Mouse (Mus musculus) yolk sac, embryonic 10.5 days (tissue): ENCODE results near the gene Ets2.
"Not testable (repeated sequence)": the region's sequence is repeated elsewhere in the genome, so short reads cannot be mapped to it uniquely, and the experiment has no call there.

Experiments used
- DNase-seq: peaks from one replicate; pipeline ENCODE4 v3.0.0-alpha.2; 2017; ENCODE audit warnings: low spot score

Gene Ets2

DNA sequence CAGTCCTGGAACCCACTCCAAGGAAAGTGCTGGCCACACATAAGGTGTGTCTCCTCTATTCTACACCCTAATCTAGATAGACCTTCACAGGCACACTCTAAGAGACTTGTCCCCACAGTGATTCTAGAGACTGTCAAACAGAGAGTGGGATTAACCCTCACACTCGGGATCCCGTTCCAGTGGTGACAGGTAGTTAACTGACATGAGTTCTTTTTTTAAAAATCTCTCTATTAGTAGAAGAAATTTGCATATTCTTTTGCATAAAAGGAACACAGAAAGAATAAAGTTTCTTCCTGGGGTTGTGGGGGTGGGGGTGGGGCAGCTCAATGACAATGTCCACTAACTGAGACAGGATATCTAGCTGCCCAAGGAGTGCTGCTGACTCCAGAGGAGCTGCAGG, 32.9 kb downstream of the Ets2 start:
- no peak for DNase-seq

DNA sequence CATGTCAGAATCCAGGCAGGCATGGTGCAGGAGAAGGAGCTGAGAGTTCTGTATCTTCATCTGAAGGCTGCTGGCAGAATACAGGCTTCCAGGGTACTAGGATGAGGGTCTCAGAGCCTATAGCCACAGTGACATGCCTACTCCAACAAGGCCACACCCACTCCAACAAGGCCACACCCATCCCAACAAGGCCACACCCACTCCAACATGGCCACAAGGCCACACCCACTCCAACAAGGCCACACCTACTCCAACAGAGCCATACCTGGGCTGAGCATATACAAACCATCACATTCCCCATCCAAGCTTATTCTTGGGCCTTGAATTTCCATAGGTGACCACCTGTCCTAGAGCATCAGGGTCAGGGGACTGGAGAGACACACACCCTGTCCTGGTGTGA, 34.2 kb downstream of the Ets2 start:
- DNase-seq: no peak

DNA sequence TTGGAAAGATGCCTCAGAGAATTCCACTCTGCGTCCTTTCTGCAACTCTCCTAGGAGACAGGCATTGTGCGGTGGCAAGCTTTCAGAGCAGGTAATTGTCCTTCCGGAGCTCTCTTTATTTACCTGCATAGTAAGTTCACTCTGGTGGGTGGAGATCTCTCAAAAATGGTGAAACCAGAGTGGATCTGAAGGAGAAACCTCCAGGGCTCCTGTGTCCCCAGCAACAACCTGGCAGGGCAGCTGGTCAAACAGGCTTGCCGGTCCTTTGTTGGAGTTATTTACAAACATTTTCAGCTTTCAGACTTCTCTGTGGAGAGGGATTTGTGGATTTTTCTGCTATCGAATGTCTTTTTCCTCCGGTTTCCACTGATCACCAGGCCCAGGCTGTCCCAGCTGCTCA, 34.6 kb downstream of the Ets2 start:
- no peak for DNase-seq

DNA sequence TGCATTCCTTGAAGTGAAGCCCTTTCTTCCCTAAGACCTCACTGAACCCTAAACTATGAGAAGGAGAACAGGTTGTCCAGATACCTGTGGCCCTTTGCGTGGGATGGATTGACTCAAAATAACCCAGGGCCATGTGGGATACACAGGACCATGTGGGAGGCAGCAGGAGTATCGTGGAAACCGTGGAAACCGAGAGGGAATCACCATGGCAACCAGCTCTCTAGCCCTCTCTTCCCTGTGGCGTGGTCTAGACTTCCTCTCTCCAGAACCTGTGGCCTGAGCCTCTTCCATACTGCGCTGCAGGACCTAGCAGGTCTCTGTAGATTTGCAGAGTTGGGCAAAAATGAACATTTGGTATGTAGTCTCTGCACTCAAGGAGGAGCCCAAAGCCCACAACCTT, 37.6 kb downstream of the Ets2 start:
- DNase-seq: no peak

DNA sequence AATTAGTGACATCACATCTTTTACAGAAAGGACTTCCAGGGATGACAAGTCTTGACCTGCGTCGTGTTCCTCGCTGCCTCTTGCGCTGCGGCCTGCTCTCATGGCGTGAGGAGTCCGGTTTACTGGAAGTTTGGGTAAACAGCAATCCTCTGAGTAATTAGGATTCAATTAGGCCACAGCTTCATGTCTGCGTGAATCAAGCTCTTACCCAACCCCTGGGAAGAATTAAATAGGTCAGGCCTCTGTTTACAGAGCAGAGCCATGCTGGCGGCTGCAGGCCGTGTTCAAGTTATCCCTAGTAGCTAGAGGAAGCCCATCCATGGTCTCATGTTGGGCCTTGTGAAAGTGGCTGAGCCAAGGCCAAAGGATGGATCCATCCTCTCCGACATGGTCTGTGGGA, 39.5 kb downstream of the Ets2 start:
- no peak for DNase-seq

DNA sequence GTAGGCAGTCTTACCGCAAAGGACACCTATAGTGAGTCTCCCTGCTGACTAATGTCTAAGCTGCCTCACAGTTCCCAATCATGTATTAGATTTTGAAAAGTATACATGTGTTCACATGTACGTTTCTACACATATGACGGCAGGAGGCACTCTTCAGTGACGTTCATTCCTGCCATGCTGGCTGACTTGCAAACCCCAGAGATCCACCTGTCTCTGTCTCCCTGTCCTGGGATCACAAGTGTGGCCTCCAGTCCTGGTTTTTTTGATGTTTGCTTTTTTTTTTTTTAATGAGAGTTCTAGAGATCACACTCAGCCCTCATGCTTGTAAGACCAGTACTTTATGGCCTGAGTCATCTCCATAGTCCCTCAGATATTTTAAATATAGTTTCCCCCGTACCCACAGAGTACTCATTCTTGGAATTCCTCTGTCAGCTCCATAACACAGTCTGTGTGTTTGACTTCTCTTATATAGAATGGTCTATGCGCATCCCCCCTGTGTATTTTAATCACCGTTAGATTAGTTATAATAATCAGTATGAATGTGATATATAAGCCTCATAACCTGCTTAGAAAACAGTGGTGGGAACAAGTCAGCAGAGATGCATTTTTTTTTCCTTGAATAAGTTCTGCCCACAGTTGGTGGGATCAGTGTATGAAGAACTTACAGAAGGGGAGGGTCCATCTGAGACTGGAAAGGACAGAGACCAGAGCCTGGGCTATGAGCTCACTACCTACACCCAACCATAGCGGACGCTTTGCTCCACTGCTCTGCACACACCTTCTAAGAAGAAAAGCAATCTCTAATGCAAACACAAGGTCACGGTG, 40.3 kb downstream of the Ets2 start:
- DNase-seq: no peak

DNA sequence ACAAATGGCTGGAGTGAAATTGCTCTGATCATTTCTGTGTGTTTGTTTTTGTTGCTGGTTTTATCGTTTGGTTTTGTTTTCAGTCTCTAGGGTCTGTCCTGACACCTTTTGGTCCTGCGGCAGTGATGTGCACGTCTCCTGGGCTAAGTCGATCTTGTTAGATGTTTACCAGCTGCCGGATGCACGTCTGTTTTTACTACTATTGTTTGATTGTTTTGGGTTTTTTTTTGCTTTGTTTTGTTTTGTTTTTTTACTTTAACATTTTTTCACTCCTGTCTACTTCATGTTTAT, 40.8 kb downstream of the Ets2 start:
- DNase-seq: no peak

DNA sequence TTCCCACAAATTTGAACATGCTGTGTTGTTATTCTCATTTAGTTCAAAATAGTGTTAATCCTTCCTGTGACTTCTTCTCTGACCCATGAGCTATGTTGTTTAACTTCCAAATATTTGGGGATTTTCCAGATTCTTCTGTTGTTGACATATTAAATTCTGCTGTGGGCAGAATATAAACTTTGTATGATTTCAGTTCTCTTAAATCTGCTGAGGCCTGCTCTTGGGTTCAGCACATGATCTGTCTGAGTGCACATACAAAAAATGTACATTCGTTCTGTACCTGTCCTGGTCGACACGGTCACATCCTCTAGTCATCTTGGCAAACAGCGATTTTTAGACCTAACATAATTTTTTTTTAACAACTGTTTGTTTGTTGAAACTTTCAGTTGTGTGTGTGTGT, 41.2 kb downstream of the Ets2 start:
- no peak for DNase-seq

DNA sequence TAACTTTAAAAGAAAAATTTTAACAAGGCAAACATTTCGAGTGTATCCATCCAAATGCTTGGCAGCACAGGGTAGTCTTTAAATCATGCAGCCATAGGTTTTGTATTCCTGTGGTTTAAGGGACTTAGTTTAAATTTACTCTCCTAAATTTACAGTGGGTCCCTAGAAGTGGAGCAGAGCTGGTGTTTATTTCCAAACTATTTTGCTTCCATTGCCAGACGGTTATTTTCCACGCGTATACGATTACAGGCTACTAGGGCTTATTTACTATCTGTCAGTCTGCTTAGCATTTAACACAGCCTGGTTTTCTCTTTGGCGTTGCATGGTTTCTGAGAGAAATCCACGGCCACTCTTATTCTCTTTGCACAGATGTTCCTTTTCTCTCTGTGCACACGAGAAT, 42.9 kb downstream of the Ets2 start:
- no peak for DNase-seq

DNA sequence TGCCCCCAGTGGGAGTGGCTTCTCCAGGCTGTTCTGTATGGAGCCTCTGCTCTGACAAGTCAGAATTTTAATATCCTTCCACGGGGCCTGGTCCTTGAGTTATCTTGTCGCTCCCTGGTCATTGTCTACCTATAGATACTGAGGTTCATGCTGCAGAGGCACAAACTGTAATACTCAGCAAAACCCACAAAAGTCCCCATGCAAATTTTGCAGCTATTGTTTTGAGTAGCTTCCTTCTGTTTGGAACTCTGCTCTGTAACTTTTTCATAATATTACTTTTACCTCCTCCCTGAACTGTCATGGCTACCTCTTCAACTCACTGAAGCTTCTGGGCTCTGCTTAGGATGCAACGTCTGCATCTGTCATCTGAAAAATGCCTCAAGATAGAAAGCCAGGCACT, 43.8 kb downstream of the Ets2 start:
- DNase-seq: no peak

DNA sequence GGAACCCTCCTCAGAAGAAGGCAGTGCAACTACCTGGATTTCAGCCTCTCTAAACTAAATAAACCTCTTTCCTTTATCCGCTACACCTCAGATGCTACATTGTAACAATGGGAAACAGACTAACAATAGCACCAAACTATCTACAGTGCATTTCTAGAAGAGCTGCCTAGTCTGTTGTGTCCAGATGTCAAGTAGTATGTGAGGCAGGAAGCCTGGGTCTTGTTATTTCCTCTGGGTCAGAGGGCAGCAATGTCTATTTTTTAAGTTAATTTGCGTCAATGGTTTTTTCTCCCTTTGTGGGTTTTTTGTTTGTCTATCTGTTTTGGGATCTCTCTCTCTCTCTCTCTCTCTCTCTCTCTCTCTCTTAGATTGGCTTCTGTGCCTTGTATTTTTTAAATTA, 44.7 kb downstream of the Ets2 start:
- DNase-seq: no peak

DNA sequence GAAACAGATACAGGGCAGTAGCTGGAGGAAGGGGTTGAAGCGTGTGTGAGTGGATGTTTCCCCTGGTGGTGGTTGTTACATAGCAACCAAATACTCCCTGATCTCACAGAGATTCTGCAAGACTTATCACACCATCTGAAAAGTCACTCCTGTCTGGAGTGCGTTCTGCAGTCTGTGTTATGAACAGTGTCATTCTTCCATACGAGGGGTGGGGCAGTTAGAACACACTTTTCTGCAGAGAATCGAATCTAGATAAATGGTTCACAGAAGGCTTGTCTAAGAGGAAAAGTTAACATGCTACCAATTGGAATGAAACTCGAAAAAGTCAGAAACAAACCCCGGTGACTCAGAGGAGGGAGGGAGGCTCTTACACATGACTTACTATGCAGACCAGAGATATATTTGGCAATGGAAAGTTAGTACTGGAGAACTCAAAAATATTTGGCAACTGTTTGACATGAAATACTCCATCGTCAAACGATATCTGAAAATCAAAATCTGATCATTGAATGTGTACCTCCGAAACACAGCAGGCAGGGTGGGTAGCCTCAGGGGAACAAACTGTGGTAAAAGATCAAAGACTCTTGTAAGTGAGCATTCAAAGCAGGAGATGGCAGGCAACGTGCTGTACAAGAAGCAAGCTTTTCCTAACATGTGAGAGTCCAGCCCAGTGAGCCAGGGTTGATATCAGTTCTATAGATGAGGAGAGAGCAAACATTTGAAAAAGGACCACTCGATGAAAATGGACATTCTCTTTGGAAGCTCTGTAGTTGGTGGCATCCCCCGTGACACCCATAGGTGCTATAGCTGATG, 47.6 kb downstream of the Ets2 start:
- no peak for DNase-seq

DNA sequence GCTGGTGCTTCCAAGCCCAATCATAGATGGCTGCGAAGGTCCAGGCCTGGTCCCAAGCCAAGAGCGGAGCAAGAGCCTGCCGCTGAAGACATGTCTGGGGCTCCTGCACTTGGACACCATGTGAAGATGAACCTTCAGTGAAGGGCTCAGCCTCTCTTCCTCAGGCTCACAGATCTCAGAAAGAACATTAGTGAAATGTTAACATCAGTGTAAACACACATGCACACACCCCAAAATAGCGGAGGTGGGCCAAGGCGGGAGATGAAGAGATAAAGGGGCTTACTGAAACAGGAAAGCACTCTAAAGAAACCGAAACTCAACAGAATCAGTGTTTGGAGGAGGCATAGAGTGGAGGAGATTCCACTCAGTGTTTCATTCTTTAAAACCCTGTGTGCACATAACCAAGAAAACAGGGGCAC, 48.3 kb downstream of the Ets2 start:
- DNase-seq: peak; percentile 40

DNA sequence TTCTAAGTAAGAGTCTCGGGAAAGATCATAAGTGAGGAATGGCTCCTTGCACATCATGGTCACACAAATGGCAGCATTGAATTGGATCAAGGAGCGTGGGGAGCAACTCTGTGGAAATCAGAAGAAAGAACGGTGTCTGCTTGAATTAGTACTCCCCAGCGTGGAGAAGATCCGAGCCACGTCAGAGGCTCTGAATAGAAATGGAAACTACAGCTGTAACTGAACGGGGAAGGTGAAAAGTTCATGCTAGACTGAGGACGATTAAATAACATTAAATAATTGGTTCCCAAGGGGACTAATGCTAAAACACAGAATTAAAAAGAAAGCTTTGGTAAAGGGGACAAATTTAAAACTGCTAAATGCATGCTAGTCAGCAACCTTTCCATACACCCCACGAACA, 50.6 kb downstream of the Ets2 start:
- DNase-seq: no peak

DNA sequence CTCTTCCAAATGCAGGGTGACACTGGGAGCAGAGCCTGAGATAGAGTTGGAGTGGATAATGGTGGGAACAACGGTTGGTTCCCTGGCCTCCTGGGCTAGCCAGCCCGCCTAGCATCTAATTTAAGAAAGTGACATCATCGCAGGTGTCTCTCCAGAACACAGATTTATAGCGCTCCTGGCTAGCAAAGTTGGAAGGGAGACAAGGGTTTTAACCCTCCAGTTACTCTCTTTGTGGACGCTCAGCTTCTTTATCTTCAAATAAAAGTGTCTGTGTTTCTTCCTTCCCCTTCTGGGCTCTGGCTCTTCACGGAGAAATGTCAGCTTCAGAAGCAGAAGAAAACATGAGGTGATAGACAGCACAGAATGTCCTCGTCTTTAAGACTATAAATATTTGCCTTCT, 51.4 kb downstream of the Ets2 start:
- DNase-seq: no peak

DNA sequence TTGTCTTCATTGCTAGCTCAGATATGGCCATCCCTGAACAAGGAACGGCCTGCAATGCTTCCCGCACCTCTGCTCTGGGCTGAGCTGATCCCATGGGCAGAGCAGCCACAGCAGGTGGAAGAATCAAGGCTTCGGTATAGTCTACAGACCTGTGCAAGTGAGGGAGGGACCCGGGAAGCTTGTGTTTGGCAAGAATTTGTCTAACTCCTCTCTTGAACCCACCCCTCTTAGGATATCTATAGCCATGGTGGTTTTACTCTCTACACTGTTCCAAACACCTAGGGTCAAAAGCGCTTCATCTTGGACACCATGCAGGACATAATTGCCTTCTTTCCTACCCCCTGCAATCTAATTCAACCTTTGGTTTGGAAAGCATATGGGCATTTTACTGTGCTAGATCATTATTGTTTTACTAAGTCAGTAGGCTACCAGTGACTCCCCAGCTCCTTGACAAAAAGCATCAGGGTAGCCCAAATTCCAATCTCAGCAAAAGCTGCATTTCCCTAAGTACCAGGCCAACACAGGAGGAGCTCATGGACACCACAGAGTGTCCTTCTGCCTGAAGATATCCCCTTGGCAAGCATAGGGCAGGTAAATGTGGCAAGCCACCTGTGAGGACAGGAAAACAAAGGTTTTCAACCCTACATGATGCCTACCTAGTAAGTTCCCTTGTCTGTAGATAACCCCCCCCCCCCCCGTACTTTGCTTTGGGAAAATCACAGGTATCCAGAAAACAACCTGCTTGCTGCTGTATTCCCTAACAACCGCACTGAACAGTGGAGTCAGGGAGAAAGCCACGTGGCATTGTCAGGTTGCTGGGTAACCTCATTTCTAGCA, 57.5 kb downstream of the Ets2 start:
- no peak for DNase-seq

DNA sequence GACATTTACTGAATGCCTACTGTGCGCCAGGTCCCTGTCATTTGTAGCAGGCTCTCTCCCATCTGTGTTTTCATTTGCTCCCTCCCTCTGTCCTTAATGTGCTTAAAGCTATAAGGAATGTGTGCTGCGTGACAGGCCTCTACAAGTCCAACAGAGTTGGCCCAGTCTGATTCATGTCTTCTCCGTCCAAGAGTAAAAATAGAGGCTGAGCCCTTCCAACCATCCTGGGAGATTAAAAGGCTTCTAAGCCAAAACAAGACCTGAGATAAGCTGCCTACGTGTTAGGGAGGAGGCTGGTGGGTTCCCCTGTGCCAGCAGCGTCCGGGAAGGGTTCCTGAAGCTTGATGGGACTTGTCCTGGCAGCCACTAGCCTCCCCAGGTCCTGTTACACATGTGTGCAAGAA, 58.1 kb downstream of the Ets2 start:
- no peak for DNase-seq

DNA sequence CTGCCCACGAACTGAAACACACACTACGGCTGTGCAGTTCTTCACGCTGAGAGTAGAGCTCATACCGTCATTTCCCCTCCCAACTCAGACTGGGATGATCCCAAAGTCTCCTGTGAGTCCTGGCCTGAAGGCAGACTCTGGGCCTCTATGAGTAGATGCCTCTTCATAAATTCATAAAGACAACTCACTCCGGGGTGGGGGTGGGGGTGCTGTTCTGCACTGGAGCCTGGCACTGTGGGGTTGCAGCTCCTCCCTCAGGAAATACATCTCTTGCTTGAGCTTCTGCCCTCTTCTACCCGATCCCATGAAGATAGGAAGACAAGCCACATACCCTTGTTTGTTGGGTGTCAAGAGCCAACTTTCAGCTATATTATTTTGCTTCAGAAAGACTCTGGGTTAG, 59.9 kb downstream of the Ets2 start:
- no peak for DNase-seq

DNA sequence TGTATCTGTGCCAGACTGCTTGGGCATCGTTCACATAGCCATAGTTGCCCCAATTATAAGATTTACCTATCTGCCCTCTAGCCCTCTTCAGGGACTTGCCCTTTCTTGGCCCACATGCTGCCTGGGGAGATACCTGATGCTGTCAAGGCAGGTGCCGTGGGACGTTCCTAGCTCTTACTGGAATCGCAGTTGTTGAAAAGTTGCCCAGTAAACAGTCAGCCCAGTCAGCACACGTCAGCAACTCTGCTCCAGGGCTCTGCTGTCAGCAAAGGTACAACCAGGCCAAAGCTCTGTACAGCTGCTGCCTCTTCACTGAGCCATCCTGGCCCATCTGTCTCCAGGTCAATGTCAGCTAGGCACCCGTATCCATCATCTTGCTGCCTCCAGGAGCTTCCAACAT, 61.3 kb downstream of the Ets2 start:
- no peak for DNase-seq

DNA sequence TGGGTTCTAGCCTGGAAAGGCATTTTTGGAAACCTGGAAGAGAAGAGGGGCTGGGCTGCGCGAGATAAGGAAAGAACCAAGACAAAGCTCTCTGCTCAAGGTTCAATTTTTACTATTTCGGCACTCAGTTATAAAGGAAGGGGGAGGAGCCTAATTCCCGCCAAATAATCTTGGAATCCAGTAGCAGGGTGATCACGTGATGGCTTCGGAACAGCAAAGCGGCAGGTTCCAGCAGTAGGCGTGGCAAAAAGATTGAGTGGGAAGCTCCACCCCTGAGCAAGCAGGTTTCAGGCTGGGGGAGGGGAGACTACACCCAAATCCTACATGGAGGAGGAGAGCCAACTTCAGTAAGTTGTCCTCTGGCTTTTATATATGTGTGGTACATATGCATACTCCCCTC, 62.2 kb downstream of the Ets2 start:
- DNase-seq: not testable (repeated sequence)

DNA sequence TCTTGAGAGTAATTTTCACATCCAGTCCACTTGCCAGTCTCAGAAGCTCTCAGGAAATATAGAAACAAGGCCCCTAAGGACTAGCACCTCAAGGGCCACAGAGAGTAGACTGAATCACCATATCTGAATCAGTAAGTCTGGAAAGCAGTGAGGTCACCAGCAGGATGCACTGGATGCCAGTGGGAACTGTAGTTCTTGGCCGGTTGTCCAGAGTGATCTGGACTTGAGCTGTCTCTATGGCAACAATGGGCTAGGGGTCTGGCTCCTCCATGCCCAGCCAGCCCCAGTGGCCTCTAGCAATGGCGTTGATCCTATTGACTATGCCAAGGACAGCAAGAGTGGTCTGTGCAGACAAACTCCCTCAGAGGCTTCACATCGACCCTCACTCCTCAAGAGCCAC, 64.3 kb downstream of the Ets2 start:
- DNase-seq: no peak

DNA sequence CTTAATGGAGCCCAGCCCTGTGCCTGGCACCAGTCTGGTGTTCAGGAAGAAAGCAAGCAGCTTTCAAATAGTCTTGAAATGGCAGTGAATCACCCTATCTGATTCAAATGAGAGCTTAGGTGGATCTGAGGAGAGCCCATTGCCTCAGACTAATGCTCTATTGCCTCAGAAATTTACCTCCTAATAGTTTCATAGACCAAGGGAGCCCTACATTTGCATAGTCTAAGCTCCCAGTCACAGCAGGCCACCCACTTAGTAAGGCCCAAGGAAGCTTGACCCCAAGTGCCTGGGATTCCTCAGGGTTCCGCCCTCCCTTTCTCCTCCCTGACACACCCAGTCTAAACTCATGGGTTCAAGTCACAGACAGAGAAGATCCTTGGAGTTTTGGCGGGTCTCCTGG, 65.4 kb downstream of the Ets2 start:
- DNase-seq: no peak
